Mouse (Mus musculus) C2C12 (cell line): Measurements from ENCODE around the gene Tmprss4. TPM values are rescaled to one million over a fixed set of nuclear protein-coding genes. Genes with fewer than 3 reads are reported as not detected.

ENCODE experiments used
- H3K27me3 ChIP-seq: one replicate; pipeline ENCODE4 v1.6.1; 2011; ENCODE audit not compliant: control insufficient read depth, insufficient read depth, insufficient read length
- H3K36me3 ChIP-seq: one replicate; pipeline ENCODE4 v1.6.1; 2011; ENCODE audit not compliant: control insufficient read depth, insufficient read depth
- H3K4me3 ChIP-seq: one replicate; pipeline ENCODE4 v1.5.1; 2011; ENCODE audit warnings: mild to moderate bottlenecking, control low read depth; ENCODE audit not compliant: poor library complexity, insufficient read depth, severe bottlenecking
- H3K79me2 ChIP-seq: one replicate; pipeline ENCODE4 v1.6.1; 2011; ENCODE audit not compliant: control insufficient read depth, insufficient read depth
- H3K79me3 ChIP-seq: one replicate; pipeline ENCODE4 v1.6.1; 2011; ENCODE audit warnings: low read depth, control low read depth
- H3ac ChIP-seq: one replicate; pipeline ENCODE3; 2011; ENCODE audit warnings: low read depth; ENCODE audit not compliant: control insufficient read depth, insufficient read length
- CEBPB ChIP-seq: IDR thresholded peaks from one replicate; pipeline ENCODE4 v1.6.1; 2011; ENCODE audit warnings: low read depth, mild to moderate bottlenecking, control low read depth, moderate library complexity
- CTCF ChIP-seq: IDR thresholded peaks from one replicate; pipeline ENCODE4 v1.5.1; 2011; ENCODE audit not compliant: control insufficient read depth, insufficient read depth, insufficient read length
- FOSL1 ChIP-seq: IDR thresholded peaks from one replicate; pipeline ENCODE4 v1.8.0; 2011; ENCODE audit warnings: mild to moderate bottlenecking, low read length; ENCODE audit not compliant: poor library complexity, insufficient read depth, severe bottlenecking
- MAX ChIP-seq: IDR thresholded peaks from one replicate; pipeline ENCODE4 v1.6.1; 2011; ENCODE audit warnings: mild to moderate bottlenecking, control low read depth
- MYOD1 ChIP-seq: IDR thresholded peaks from one replicate; pipeline ENCODE4 v1.6.1; 2011; ENCODE audit warnings: low read depth; ENCODE audit not compliant: control insufficient read depth, insufficient read length
- MYOG ChIP-seq: IDR thresholded peaks from one replicate; pipeline ENCODE4 v1.6.1; 2011; ENCODE audit not compliant: control insufficient read depth, insufficient read length; ENCODE audit errors: extremely low read depth
- USF1 ChIP-seq: IDR thresholded peaks from one replicate; pipeline ENCODE4 v1.6.1; 2011; ENCODE audit warnings: low read depth, mild to moderate bottlenecking, control low read depth, moderate library complexity
- polyA plus RNA-seq: library from polyadenylated mRNA; unstranded; fragments of >200 nt; fragmentation: generic; extraction: Trizol; gene quantifications from one replicate; pipeline ENCODE4 v1.2.1, GENCODE M21; 2012; ENCODE audit warnings: missing spikeins

The Tmprss4 gene
- polyA plus RNA-seq, 1 experiment, result not detected

DNA sequence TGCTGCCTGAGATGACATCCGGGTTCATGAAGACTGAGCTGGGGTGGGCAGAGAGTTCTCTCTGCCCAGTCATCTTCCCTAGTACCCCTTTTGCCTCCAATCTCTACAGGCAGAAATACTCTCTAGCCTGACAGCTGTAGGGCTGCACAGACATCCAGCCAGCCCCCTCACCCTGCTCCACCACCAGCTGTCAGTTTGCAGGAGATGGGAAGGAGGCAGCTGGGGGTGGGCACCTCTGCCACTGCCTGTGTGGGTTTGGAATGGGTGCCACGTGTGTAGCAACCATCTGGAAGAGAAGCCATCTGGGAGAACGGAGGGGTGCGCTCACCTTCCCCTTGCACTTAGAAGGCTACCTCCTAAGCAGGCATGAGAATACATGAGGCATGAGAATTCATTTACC lies 18.6 kb downstream of the Tmprss4 start:
- Histone ChIP-seq H3ac (no peak overlapping the region), H3K79me2 (no peaks in the 10 kb centered on the region), H3K36me3 (no peaks in the 10 kb centered on the region), H3K79me3 (no peaks in the 10 kb centered on the region), H3K4me3 (no peak overlapping the region), H3K27me3 (peaks cover 24% of the 10 kb centered on the region)
- TF ChIP-seq FOSL1, result no peak
- no peak for TF ChIP-seq CTCF
- no peak for TF ChIP-seq MYOG
- no peak for TF ChIP-seq CEBPB
- no peak for TF ChIP-seq USF1
- no peak for TF ChIP-seq MYOD1
- TF ChIP-seq MAX, result no peak

DNA sequence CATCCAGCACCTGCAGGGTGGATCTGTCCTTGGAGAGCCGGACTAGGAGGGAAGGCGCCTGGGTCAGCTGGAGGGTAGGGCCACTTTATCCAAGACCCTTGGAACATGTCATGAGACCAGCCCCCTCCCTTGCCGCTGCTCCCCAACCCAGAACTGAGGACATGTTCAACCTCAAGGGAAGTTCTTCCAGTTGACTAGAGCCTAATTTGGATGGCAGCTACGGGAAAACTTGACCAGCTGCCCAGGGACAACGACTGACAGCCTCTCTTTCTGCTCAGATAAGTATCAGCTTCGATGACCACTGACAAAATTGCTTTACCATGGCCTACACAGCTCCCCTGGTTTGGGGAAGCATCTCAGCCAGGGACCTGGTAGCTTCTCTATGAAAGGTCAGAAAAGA lies 20.6 kb downstream of the Tmprss4 start:
- H3K79me3 ChIP-seq, result no peaks in the 10 kb centered on the region
- no peaks in the 10 kb centered on the region for H3K79me2 ChIP-seq
- peaks cover 24% of the 10 kb centered on the region for H3K27me3 ChIP-seq
- no peak overlapping the region for H3ac ChIP-seq
- no peak for TF ChIP-seq MYOD1
- H3K36me3 ChIP-seq, result no peaks in the 10 kb centered on the region
- no peak overlapping the region for H3K4me3 ChIP-seq

DNA sequence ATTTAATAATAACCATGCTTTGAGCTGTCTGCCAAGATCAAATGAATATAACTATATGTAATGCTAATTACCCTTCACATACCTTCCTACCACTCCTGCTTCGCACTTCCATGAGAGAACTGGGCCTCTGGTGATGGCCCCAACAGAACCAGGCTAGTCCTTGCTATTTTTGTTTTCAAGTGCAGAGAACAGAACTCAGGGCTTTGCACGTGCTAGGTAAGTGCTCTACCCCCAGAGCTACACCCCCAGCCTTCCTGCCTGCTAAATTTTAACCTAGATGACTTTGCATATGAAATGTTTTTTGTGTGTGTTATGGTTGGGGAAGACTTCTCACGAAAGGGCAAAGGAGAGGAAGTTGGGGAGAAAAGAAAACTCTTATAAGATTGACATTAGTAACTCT lies 21.4 kb downstream of the Tmprss4 start:
- no peaks in the 10 kb centered on the region for H3K79me2 ChIP-seq
- no peaks in the 10 kb centered on the region for H3K36me3 ChIP-seq
- no peak overlapping the region for H3K4me3 ChIP-seq
- no peak for TF ChIP-seq MAX
- TF ChIP-seq CTCF, result no peak
- H3ac ChIP-seq, result no peak overlapping the region
- no peaks in the 10 kb centered on the region for H3K79me3 ChIP-seq
- H3K27me3 ChIP-seq, result peaks cover 17% of the 10 kb centered on the region

DNA sequence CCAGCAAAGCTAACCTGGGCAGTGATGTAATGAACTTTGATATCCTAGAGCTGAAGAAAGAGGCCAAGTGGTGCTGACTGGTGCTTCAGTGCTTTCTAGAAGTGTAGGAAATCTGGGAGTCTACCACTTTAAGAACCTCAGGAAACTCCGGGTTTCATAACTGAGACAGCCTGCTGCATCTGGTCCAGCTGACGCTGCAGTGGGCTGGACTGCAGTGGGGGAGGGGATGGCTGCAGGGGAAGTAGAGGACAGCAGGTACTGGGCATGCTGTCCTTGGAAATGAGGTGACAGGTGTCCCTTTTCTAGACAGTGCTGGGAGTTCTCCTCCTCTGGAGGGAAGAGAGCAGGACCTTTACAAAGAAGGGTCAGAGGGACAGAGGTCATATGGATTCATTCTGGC lies 22.1 kb downstream of the Tmprss4 start, which contains the start of gene BC049352:
TSS of gene BC049352 (plus strand) at position 238 of the 400 bp plus-strand sequence.
- Histone ChIP-seq H3K79me2 (no peaks in the 10 kb centered on the region), H3ac (no peak within 1 kb of the TSS), H3K4me3 (no peak within 1 kb of the TSS), H3K79me3 (no peaks in the 10 kb centered on the region), H3K27me3 (peaks cover 17% of the 10 kb centered on the region), H3K36me3 (no peaks in the 10 kb centered on the region)
- TF ChIP-seq FOSL1, result no peak
- TF ChIP-seq MYOD1, result no peak
- TF ChIP-seq USF1, result no peak
- no peak for TF ChIP-seq CTCF
- no peak for TF ChIP-seq MYOG
- no peak for TF ChIP-seq MAX
- no peak for TF ChIP-seq CEBPB

DNA sequence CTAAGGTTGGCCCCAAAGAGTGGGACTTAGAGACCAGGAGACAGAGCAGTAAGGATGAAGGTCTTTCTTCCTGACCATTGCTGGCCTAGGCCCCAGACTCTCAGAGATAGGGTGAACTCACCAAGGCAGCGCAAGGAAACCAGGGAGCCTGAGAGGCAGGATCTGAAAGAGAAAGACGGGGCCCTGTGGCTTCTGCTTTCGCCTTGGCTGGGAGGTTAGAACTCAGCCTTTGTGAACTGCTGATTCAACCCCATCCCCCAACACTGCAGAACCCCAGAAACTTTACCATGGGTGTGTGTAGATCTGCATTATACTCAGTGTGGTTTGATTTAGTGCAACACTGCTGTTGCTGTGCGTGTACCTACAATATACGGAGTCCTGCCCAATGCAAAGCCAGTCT lies 24.6 kb downstream of the Tmprss4 start:
- TF ChIP-seq CEBPB (no peak), CTCF (no peak), USF1 (no peak), FOSL1 (no peak), MAX (no peak), MYOD1 (no peak), MYOG (no peak)
- Histone ChIP-seq H3K36me3 (no peaks in the 10 kb centered on the region), H3K79me3 (no peaks in the 10 kb centered on the region), H3K27me3 (peaks cover 17% of the 10 kb centered on the region), H3K4me3 (no peak overlapping the region), H3ac (no peak overlapping the region), H3K79me2 (no peaks in the 10 kb centered on the region)

DNA sequence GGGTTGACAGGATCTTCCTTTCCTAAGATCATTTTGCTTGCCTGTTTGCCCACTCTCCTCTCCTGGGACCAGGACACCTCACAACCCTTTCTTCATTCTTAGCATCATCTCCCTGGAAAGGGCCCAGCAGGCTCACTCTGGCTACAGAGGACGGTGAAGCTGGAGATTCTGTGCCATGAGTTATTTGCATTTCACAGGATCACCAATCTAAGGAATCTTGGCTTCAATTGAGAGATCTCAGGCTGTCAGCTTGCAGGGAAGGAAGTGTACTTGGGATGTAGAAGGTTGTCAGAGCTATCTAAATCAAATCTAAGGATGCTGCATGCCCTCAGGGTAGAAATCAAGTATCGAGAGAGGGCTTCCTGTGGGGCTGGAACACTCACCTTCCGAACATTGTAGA lies 30.4 kb downstream of the Tmprss4 start:
- Histone ChIP-seq H3K79me3 (no peaks in the 10 kb centered on the region), H3ac (no peak overlapping the region), H3K27me3 (peaks cover 8% of the 10 kb centered on the region), H3K79me2 (no peaks in the 10 kb centered on the region), H3K36me3 (no peaks in the 10 kb centered on the region), H3K4me3 (no peak overlapping the region)
- TF ChIP-seq MAX, result no peak
